Mouse (Mus musculus) layer of hippocampus, adult 11-12 months (tissue): Measurements from ENCODE around the gene Enkd1.

Experiments used
- DNase-seq: peaks from one replicate; pipeline ENCODE4 v3.0.0; 2022; ENCODE audit warnings: low spot score

Enkd1 gene

GRCm38 (mm10) chr8:105661167-105661566 lies 46.8 kb downstream of the Enkd1 start:
- DNase-seq = no peak

GRCm38 (mm10) chr8:105657641-105658040 lies 50.4 kb downstream of the Enkd1 start:
- no peak for DNase-seq
